Mouse (Mus musculus) heart, postnatal 0 days (tissue): Measurements from ENCODE around the gene Cyren.

Experiments used
- CTCF ChIP-seq: IDR thresholded peaks from 2 replicates; pipeline ENCODE4 v1.5.1; 2016; ENCODE audit warnings: antibody characterized with exemption, control low read depth, low read depth
- EP300 ChIP-seq: IDR thresholded peaks from 2 replicates; pipeline ENCODE4 v1.6.1; 2016; ENCODE audit warnings: antibody characterized with exemption, low read depth

DNA sequence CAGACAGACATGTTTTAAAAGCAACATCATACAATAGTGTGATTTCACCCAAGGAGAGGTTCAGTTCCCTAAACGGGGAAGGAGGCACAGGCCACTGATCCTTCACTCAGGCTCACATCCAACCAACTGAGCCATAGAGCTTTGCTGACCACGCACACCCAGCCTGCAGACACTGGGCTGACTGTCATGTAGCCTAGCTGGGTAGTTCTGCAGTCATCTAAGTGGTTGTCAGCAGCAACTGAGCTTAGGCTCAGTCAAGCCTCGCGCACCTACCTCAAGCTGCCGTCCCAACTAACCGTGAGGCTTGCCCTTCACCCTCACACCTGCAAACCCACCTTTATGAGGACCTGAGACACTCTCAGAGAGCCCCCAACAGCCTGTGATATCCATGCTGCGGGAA, 5.9 kb downstream of the Cyren start:
- no peak for TF ChIP-seq CTCF
- TF ChIP-seq EP300, result no peak
